Mouse (Mus musculus): ENCODE data around the gene Dgkd. TPM values are rescaled to one million over a fixed set of nuclear protein-coding genes. Genes with fewer than 3 reads are reported as not detected.

Gene Dgkd
- polyA plus RNA-seq, 1 experiment = 61.6 TPM

DNA sequence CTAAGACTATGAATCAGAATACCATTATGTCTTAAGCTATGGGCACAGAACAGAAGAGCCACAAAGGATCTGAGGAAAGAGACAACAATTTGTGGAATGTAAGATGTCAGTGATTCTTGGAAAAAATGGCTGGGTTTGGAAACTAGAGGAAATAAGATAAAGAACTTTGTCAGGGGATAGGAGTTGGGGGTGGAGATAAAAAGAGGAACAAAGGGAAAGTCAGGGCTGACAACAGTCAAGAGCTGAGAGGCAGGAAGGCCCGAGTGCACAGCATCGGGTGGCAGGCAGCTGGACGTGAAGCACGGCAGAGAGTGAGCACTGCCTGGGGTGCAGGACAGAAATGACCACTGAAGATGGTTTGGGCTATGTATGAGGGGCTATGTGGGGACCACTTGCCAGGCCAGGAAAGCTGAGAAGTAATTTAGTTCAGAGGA is 106.9 kb downstream of the Dgkd start:
- no peak overlapping the region for H3K27ac ChIP-seq (replicated peaks; ENCODE audit: low read depth, low read length)
- no peak overlapping the region for H3K4me3 ChIP-seq (ENCODE audit: insufficient read depth, low read depth, low read length)
- H3K4me1 ChIP-seq (ENCODE audit: control insufficient read depth, insufficient read depth, insufficient read length, low read length) = no peaks in the 10 kb centered on the region

DNA sequence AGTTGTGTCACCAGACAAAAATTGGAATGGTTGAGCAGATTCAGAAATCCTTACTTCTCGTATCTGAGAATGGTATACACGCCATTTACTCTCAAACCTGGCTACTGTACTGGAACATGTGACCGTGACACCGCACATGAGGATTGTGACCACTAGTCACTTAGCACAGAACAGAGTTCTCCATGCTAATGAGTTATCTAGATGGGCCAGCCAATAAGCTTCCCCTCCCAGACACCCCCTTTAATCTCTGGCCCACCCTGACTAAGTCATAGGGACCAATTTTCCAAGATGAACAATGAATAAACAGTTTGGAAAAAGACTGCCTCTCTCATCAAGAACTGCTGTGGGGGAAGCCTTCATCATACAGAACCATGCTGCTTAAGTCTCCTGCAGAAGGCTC is 107.7 kb downstream of the Dgkd start:
- H3K4me1 ChIP-seq (ENCODE audit: control insufficient read depth, insufficient read depth, insufficient read length, low read length) = no peaks in the 10 kb centered on the region
- no peak overlapping the region for H3K4me3 ChIP-seq (ENCODE audit: insufficient read depth, low read depth, low read length)
- H3K27ac ChIP-seq (replicated peaks; ENCODE audit: low read depth, low read length) = no peak overlapping the region

DNA sequence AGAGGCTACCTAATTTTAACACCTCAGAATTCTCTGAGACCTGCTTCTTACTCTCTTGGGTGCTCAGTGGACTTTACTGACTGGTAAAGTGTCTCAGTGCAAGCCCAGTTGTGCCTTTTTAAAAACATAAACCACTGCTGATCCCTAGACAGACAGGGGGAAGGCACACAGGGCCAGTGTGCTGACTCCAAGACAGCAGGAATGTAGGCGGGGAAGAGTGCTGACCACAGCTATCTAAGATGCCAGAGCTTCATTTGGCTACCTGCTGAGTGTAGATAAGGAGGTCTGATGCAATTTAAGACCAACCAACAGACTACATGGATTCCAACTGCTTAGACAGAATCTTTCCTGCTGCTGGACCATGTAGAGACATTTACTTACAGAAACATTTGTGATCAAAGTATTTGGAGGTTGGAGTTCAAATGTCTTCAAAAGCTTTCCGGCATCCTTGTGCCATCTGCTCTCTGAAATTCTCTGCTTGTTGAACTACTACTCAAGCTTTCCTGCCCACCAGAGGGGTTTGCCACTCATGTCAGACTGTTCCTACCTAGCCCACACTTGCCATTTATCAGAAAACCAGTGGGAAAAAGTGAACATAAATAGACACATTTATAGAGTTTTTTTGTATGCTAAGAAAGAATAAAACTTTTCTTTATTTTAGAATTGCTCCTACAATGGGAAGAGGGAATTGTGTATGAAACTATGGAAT is 108.5 kb downstream of the Dgkd start:
- no peaks in the 10 kb centered on the region for H3K4me1 ChIP-seq (ENCODE audit: control insufficient read depth, insufficient read depth, insufficient read length, low read length)
- no peak overlapping the region for H3K27ac ChIP-seq (replicated peaks; ENCODE audit: low read depth, low read length)
- no peak overlapping the region for H3K4me3 ChIP-seq (ENCODE audit: insufficient read depth, low read depth, low read length)

DNA sequence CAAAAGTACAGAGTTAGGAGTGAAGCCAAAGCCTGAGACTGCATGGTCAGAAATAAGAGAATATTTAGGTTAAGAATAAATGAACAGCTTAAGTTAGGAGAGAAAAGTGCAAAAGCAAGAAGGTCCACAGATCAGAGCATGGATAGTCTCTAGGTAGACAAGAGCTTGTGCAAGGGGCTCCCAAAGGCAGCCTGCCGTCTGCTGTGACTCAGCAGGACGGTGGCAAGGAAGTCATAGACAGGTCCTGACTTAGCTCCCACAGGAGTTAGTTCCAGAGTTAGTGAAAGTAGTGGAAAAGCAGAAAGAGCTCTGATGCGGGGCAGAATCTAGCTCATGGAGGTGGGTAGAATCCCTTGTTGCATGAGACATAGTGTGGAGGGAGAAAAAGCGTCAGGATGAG is 117.3 kb downstream of the Dgkd start:
- H3K27ac ChIP-seq (replicated peaks; ENCODE audit: low read depth, low read length) = no peak overlapping the region
- H3K4me3 ChIP-seq (ENCODE audit: insufficient read depth, low read depth, low read length) = no peak overlapping the region
- H3K4me1 ChIP-seq (ENCODE audit: control insufficient read depth, insufficient read depth, insufficient read length, low read length) = no peaks in the 10 kb centered on the region

DNA sequence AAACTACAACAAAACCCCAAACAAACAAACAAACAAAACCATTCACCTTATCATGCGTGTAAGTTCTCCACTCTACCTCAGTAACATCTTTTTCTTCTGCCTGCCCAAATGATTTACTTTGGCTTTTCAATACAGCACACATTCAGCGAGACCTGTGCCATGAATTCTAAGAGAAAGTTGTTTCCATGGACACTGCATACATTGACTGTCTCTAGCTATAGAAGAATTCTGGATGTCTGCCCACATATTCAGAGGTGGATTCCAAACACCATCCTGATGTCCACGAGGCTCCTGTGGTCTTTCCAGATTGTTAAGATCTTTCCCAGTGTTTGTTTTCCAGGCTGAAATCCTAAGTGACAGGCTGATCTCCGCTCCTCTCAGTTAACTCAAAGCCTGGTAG is 129.2 kb downstream of the Dgkd start:
- Histone ChIP-seq H3K27ac (replicated peaks; ENCODE audit: low read depth, low read length) (no peak overlapping the region), H3K4me3 (ENCODE audit: insufficient read depth, low read depth, low read length) (no peak overlapping the region), H3K4me1 (ENCODE audit: control insufficient read depth, insufficient read depth, insufficient read length, low read length) (no peaks in the 10 kb centered on the region)

DNA sequence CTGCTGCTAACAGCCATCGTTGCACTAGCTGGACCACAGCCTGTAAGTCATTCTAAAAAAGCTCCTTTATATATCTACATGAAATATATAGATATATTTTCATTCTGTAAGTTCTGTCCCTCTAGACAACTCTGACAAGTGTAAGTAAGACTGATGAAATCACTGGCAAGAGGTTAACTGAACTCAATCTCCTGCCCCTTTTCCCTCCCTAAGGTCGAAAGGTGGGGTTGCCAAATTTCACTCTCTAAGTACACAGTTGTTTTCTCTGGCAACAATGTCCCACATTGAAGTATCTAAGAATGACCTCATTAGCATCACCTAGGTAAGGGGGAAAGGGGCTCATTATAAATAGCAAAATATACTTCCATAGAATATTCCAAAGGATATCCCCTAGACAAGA is 139.6 kb downstream of the Dgkd start:
- H3K27ac ChIP-seq (replicated peaks; ENCODE audit: low read depth, low read length) = no peak overlapping the region
- no peak overlapping the region for H3K4me3 ChIP-seq (ENCODE audit: insufficient read depth, low read depth, low read length)

More for the DNA sequence above, 139.6 kb downstream of the Dgkd start:
- H3K4me1 ChIP-seq (ENCODE audit: control insufficient read depth, insufficient read depth, insufficient read length, low read length) = no peaks in the 10 kb centered on the region

Other genes starting within 250 kb of the Dgkd start
- 2.6 and 5.2 TPM in 2 replicates for gene Inpp5d, start 233.0 kb upstream of the Dgkd start, polyA plus RNA-seq (2012; ENCODE audit: insufficient read depth, insufficient read length, missing spikeins)
- gene Atg16l1, start 97.4 kb upstream of the Dgkd start, polyA plus RNA-seq (2012; ENCODE audit: insufficient read depth, insufficient read length, missing spikeins) = 17.4 and 18.2 TPM in 2 replicates
- 0.59 and 1.4 TPM in 2 replicates for gene Sag, start 49.6 kb upstream of the Dgkd start, polyA plus RNA-seq (2012; ENCODE audit: insufficient read depth, insufficient read length, missing spikeins)
- 13.1 and 16.1 TPM in 2 replicates for gene Usp40, start 155.3 kb downstream of the Dgkd start, polyA plus RNA-seq (2012; ENCODE audit: insufficient read depth, insufficient read length, missing spikeins)
- gene Ugt1a10, start 202.1 kb downstream of the Dgkd start, polyA plus RNA-seq (2012; ENCODE audit: insufficient read depth, insufficient read length, missing spikeins) = not detected in 2 replicates
- gene Ugt1a9, start 217.5 kb downstream of the Dgkd start, polyA plus RNA-seq (2012; ENCODE audit: insufficient read depth, insufficient read length, missing spikeins) = not detected in 2 replicates
- gene Ugt1a8, start 234.5 kb downstream of the Dgkd start, polyA plus RNA-seq (2012; ENCODE audit: insufficient read depth, insufficient read length, missing spikeins) = not detected in 2 replicates
- 1.5 and 2.2 TPM in 2 replicates for gene Ugt1a7c, start 241.8 kb downstream of the Dgkd start, polyA plus RNA-seq (2012; ENCODE audit: insufficient read depth, insufficient read length, missing spikeins)
- 5.0 and 5.9 TPM in 2 replicates for gene Ugt1a6b, start 250.0 kb downstream of the Dgkd start, polyA plus RNA-seq (2012; ENCODE audit: insufficient read depth, insufficient read length, missing spikeins)

Measured in brown adipose tissue, adult 24 weeks (tissue).